Mouse (Mus musculus) heart, embryonic 10.5 days (tissue): ENCODE data around the gene Rabepk. TPM values are rescaled to one million over a fixed set of nuclear protein-coding genes. Genes with fewer than 3 reads are reported as not detected.

Experiments used
- DNase-seq: peaks from one replicate; pipeline ENCODE4 v3.0.0-alpha.2; 2017; ENCODE audit warnings: low spot score
- H3K27ac ChIP-seq: fragments of 300-500 bp; sonication (generic); 2 replicates; pipeline ENCODE4 v1.5.1; 2016; ENCODE audit warnings: mild to moderate bottlenecking
- H3K27me3 ChIP-seq: fragments of 300-500 bp; sonication (generic); 2 replicates; pipeline ENCODE4 v1.6.1; 2016; ENCODE audit warnings: mild to moderate bottlenecking; ENCODE audit not compliant: poor library complexity, insufficient read depth, severe bottlenecking
- H3K36me3 ChIP-seq: fragments of 300-500 bp; sonication (generic); 2 replicates; pipeline ENCODE4 v1.6.1; 2016; ENCODE audit warnings: mild to moderate bottlenecking, moderate library complexity
- H3K4me1 ChIP-seq: fragments of 300-500 bp; sonication (generic); 2 replicates; pipeline ENCODE4 v1.6.1; 2016; ENCODE audit warnings: mild to moderate bottlenecking
- H3K4me3 ChIP-seq: fragments of 300-500 bp; sonication (generic); 2 replicates; pipeline ENCODE4 v1.5.1; 2016; ENCODE audit warnings: mild to moderate bottlenecking, moderate library complexity
- H3K9me3 ChIP-seq: fragments of 300-500 bp; sonication (generic); 2 replicates; pipeline ENCODE4 v1.6.1; 2016; ENCODE audit warnings: mild to moderate bottlenecking, moderate library complexity
- WGBS: fragments of 180-500 bp; shearing (Covaris S2); methylation state at CpG from one replicate; pipeline ENCODE4 v1.1.7; 2016; 5-methylcytosine and 5-hydroxymethylcytosine counted together
- polyA plus RNA-seq: library from polyadenylated mRNA; unstranded; fragments of >200 nt; fragmentation: Nextera tagmentation; extraction: Ambion mirVana; gene quantifications from 2 replicates; pipeline ENCODE4 v1.2.1, GENCODE M21; 2016

Gene Rabepk
- polyA plus RNA-seq, 1 experiment from 2014 or later, result 40.2 TPM

DNA sequence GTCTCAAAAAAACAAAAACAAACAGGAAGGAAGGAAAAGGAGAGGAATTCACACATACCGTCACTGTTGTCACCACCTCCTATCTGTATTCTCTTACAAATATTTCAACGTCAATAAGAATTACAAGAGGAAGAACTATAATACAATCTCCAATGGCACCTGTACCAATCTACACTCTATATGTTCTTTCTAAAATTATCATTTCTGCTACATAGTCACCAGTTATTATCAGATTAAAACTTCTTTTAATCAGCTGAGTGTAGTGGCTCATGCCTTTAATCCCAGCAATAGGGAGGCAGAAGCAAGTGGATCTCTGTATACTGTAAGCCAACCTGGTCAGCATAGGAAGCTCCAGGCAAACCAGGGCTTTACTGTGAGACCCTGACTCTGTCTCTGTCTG, 49.5 kb downstream of the Rabepk start:
- no peaks in the 10 kb centered on the region for H3K9me3 ChIP-seq
- no peak overlapping the region for H3K27ac ChIP-seq
- H3K27me3 ChIP-seq, result no peaks in the 10 kb centered on the region
- H3K4me1 ChIP-seq, result peaks cover 10% of the 10 kb centered on the region; the same call in 1 of the 2 replicates
- 74% methylated on average over 2 of the region's 2 CpGs for WGBS
- no peak overlapping the region for H3K4me3 ChIP-seq
- H3K36me3 ChIP-seq, result peaks cover 6% of the 10 kb centered on the region; the same call in 1 of the 2 replicates
- no peak for DNase-seq

DNA sequence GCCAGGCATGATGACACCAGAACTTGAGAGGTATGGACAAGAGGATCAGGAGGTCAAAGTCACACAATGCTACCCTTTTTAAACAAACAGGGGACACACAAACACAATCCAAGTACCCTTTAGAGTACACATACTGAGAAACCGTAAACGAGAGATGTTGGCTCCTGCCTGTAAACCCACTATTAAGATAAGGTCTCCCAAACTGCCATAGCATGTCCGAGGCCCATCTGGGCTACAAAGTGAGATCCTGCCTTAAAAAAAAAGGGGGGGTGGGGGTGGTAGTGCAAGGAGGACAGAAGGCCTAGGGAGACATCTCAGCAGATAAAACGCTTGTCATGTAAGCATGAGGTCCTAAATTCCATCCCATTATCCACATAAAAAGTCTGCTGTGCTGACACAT, 51.2 kb downstream of the Rabepk start:
- H3K9me3 ChIP-seq, result no peaks in the 10 kb centered on the region
- peaks cover 13% of the 10 kb centered on the region; the same call in 1 of the 2 replicates for H3K36me3 ChIP-seq
- 85% methylated on average over 4 of the region's 4 CpGs for WGBS
- H3K4me3 ChIP-seq, result no peak overlapping the region
- no peak overlapping the region for H3K27ac ChIP-seq
- H3K27me3 ChIP-seq, result no peaks in the 10 kb centered on the region
- DNase-seq, result no peak
- peaks cover 10% of the 10 kb centered on the region; the same call in 1 of the 2 replicates for H3K4me1 ChIP-seq

DNA sequence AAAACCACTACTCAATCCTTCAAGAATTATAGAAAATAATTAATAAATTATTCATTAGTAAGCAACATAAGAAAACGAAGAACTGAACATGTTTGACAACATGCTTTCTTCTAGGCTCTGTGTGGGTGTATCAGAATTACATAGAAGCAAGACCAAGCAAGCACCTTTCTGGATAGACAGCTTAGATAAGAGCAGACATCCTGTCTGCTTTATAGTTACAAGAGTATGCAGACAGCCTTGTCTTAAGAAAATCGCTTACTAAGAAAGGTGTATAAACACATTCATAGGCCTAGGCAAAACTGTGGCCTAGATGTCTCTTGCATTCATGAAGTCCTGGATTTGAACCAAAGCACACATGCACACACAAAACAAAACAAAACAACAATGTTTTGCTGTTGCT, 54.0 kb downstream of the Rabepk start:
- H3K4me3 ChIP-seq, result no peak overlapping the region
- no peaks in the 10 kb centered on the region for H3K27me3 ChIP-seq
- 76% methylated on average over 2 of the region's 2 CpGs for WGBS
- H3K9me3 ChIP-seq, result no peaks in the 10 kb centered on the region
- H3K27ac ChIP-seq, result no peak overlapping the region
- peaks cover 4% of the 10 kb centered on the region; the same call in 1 of the 2 replicates for H3K4me1 ChIP-seq
- DNase-seq, result no peak
- peaks cover 20% of the 10 kb centered on the region for H3K36me3 ChIP-seq

- no peak overlapping the region for H3K27ac ChIP-seq
- H3K4me1 ChIP-seq, result peaks cover 4% of the 10 kb centered on the region; the same call in 1 of the 2 replicates
- H3K4me3 ChIP-seq, result no peak overlapping the region
- 95% methylated on average over 8 of the region's 8 CpGs for WGBS
- H3K36me3 ChIP-seq, result peaks cover 20% of the 10 kb centered on the region
- no peaks in the 10 kb centered on the region for H3K27me3 ChIP-seq
- no peak for DNase-seq
- H3K9me3 ChIP-seq, result no peaks in the 10 kb centered on the region
Measured at GRCm38 (mm10) chr2:34744476-34744875, 55.2 kb downstream of the Rabepk start.

GRCm38 (mm10) chr2:34742675-34743074, 57.0 kb downstream of the Rabepk start:
- whole genome bisulfite sequencing, result 88% methylated on average over 8 of the region's 8 CpGs
- Histone ChIP-seq H3K27me3 (no peaks in the 10 kb centered on the region), H3K36me3 (peaks cover 16% of the 10 kb centered on the region), H3K9me3 (no peaks in the 10 kb centered on the region), H3K27ac (no peak overlapping the region), H3K4me3 (no peak overlapping the region), H3K4me1 (peaks cover 4% of the 10 kb centered on the region; the same call in 1 of the 2 replicates)
- no peak for DNase-seq

- Histone ChIP-seq H3K27me3 (no peaks in the 10 kb centered on the region), H3K4me1 (peaks cover 4% of the 10 kb centered on the region; the same call in 1 of the 2 replicates), H3K9me3 (no peaks in the 10 kb centered on the region), H3K36me3 (peaks cover 13% of the 10 kb centered on the region), H3K27ac (no peak overlapping the region), H3K4me3 (no peak overlapping the region)
- 94% methylated on average over 12 of the region's 12 CpGs for WGBS
- no peak for DNase-seq
Measured at GRCm38 (mm10) chr2:34741390-34742159, 58.1 kb downstream of the Rabepk start.

- peaks cover 13% of the 10 kb centered on the region for H3K36me3 ChIP-seq
- no peaks in the 10 kb centered on the region for H3K27me3 ChIP-seq
- H3K27ac ChIP-seq, result no peak overlapping the region
- H3K4me3 ChIP-seq, result no peak overlapping the region
- no peak for DNase-seq
- WGBS, result 70% methylated on average over 1 of the region's 1 CpGs
- no peaks in the 10 kb centered on the region for H3K9me3 ChIP-seq
- peaks cover 4% of the 10 kb centered on the region; the same call in 1 of the 2 replicates for H3K4me1 ChIP-seq
Measured at GRCm38 (mm10) chr2:34739684-34740391, 59.9 kb downstream of the Rabepk start.

- Histone ChIP-seq H3K36me3 (peaks cover 7% of the 10 kb centered on the region; the same call in 1 of the 2 replicates), H3K9me3 (no peaks in the 10 kb centered on the region), H3K27me3 (no peaks in the 10 kb centered on the region), H3K4me1 (peaks cover 6% of the 10 kb centered on the region; the same call in 1 of the 2 replicates), H3K4me3 (no peak overlapping the region), H3K27ac (no peak overlapping the region)
- WGBS, result 67% methylated on average over 1 of the region's 1 CpGs
- DNase-seq, result no peak
Measured at GRCm38 (mm10) chr2:34737911-34738310, 61.8 kb downstream of the Rabepk start.

- Histone ChIP-seq H3K27ac (no peak overlapping the region), H3K4me3 (no peak overlapping the region), H3K27me3 (no peaks in the 10 kb centered on the region), H3K4me1 (0 out of 2 replicates have a peak, but pooled peaks cover 2% of the 10 kb centered on the region), H3K36me3 (no peaks in the 10 kb centered on the region), H3K9me3 (no peaks in the 10 kb centered on the region)
- no peak for DNase-seq
- 90% methylated on average over 1 of the region's 1 CpGs for WGBS
Measured at GRCm38 (mm10) chr2:34736626-34737025, 63.1 kb downstream of the Rabepk start.

Other genes with a start within 250 kb of the Rabepk start
- 63.7 and 80.0 TPM in 2 replicates for gene Gapvd1, start 44.7 kb downstream of the Rabepk start, polyA plus RNA-seq
- 1,119 and 1,337 TPM in 2 replicates for gene Hspa5, start 27.9 kb downstream of the Rabepk start, polyA plus RNA-seq
- gene Fbxw2, start 26.4 kb upstream of the Rabepk start, polyA plus RNA-seq, result 60.1 and 74.5 TPM in 2 replicates
- not detected in 2 replicates for gene Gm34653, start 33.1 kb upstream of the Rabepk start, polyA plus RNA-seq
- 0.31 TPM in 1 of 2 replicates, not detected in the other for gene Cutal, start 74.5 kb upstream of the Rabepk start, polyA plus RNA-seq
- gene Psmd5, start 75.1 kb upstream of the Rabepk start, polyA plus RNA-seq, result 77.5 and 96.6 TPM in 2 replicates
- gene Phf19, start 114.1 kb upstream of the Rabepk start, polyA plus RNA-seq, result 3.1 and 3.9 TPM in 2 replicates
- 0.78 and 0.85 TPM in 2 replicates for gene Traf1, start 161.9 kb upstream of the Rabepk start, polyA plus RNA-seq